Mouse (Mus musculus): Measurements from ENCODE around the gene Icam2.

DNA sequence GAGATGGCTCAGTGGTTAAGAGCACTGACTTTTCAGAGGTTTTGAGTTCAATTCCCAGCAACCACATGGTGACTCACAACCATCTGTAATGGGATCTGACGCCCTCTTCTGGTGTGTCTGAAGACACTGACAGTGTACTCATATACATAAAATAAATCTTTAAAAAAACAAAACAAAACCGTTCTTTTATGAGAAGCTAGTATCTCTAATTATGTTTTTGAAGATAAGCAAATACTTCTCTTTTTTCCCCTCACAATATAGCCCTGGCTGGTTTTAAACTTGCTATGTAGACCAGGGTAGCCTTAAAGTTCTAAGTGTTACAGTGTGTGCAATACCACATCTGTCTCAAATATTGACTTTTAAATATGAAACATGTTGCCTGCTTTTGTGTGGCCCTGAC, 23.3 kb upstream of the Icam2 start:
- TF ChIP-seq CTCF (IDR thresholded peaks at IDR 0.05 in 2 of 3, conservative IDR thresholded peaks at IDR 0.05 in 1 of 3; ENCODE audit: control insufficient read depth in 1 of 3, insufficient read depth in 1 of 3, low read depth in 2 of 3, low read length in 3 of 3, poor library complexity in 1 of 3, severe bottlenecking in 1 of 3) (peak in 1 of 3 experiments; percentile 25; a peak in 3 of 6 replicates), GATA1 (IDR thresholded peaks at IDR 0.05; ENCODE audit: low read depth, low read length) (peak; percentile 71), CHD1 (IDR thresholded peaks at IDR 0.05; ENCODE audit: low read depth, low read length) (0 out of 2 replicates have a peak, but pooled peaks have one; percentile 58), HCFC1 (IDR thresholded peaks at IDR 0.05; ENCODE audit: low read depth, low read length) (no peak), NELFE (IDR thresholded peaks at IDR 0.05; ENCODE audit: low read depth, low read length) (no peak), EP300 (IDR thresholded peaks at IDR 0.05; ENCODE audit: low read depth in 1 of 2, low read length in 2 of 2) (peak; percentile 69 to 78), ZNF384 (IDR thresholded peaks at IDR 0.05; ENCODE audit: low read depth, low read length) (peak; percentile 63), POLR2A (IDR thresholded peaks at IDR 0.05; ENCODE audit: control insufficient read depth in 1 of 2, insufficient read depth in 1 of 2, low read depth in 1 of 2, low read length in 2 of 2, poor library complexity in 1 of 2) (no peak), TAL1 (IDR thresholded peaks at IDR 0.05; ENCODE audit: low read length) (no peak), BHLHE40 (IDR thresholded peaks at IDR 0.05; ENCODE audit: borderline replicate concordance, low read depth, low read length) (no peak), MEF2A (IDR thresholded peaks at IDR 0.05; ENCODE audit: extremely low read depth, insufficient replicate concordance, low read depth, low read length, poor library complexity, severe bottlenecking) (no peak)
